Mouse (Mus musculus) embryo, embryonic 11 days (tissue): ENCODE measurements around the gene Pet100.
"Not testable (repeated sequence)": the region's sequence is repeated elsewhere in the genome, so short reads cannot be mapped to it uniquely, and the experiment has no call there.

Experiments used
- DNase-seq: peaks from one replicate; pipeline ENCODE4 v3.0.0-alpha.2; 2015

Pet100 gene

GRCm38 (mm10) chr8:3621199-3621970, at the start of gene Pet100, which contains the start of gene Xab2:
TSS of gene Pet100 (plus strand) at chr8:3621548.
TSS of gene Xab2 (minus strand) at chr8:3621316.
- peak; percentile 98 for DNase-seq

DNA sequence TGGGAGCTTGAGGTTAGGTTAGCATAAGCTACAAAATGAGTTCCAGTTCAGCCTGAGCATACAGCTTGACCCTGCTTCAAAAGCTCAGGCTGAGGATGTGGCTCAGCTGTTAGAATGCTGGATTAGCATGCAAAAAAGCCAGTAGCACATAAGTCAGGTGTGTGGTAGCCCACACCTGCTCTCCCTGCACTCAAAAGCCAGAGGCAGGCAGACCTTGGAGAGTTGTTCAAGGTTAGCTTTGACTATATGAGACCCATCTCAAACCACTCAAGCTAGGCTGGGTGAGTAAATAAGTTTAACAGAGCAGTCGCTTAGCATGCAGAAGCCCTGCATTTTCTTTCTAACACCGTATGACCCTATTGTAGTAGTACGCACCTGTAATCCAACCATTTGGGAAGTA, 46.8 kb upstream of the Pet100 start:
- DNase-seq, result no peak

DNA sequence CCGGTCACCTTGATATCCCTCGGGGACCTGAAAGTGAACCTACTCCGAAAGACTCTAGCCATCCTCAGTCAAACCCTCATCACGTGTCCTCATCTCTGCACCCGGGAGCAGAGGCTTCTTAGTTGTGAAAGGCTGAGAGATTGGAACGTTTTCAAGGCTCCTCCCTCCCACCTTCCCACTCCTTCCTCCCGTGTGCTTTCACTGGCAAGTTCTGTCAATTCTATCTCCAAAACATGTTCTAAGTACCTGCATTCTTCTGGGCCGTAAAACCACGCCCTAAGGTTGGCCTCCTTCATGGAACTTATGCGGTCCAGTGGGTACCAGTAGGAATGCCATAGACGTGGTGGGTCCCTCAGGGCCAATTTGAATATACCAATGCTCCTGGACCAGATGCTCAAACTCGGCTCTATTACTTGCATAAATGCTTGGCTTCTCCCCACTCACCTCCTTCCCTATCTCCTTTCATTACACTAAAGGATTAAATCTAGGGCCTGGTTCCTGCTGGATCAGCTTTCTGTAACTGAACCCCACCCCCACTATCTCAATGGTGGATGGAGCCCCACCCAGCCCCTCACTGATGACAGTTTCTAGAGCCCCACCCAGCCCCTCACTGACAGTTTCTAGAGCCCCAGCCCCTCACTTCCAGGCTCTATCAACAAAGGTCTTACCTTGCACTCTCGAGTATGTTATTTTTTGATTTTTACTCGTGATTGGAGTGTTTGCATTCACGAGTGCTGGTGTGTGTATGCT, 45.0 kb upstream of the Pet100 start:
- no peak for DNase-seq

- no peak for DNase-seq
These were observed 41.7 kb upstream of the Pet100 start for GRCm38 (mm10) chr8:3579390-3580364.

DNA sequence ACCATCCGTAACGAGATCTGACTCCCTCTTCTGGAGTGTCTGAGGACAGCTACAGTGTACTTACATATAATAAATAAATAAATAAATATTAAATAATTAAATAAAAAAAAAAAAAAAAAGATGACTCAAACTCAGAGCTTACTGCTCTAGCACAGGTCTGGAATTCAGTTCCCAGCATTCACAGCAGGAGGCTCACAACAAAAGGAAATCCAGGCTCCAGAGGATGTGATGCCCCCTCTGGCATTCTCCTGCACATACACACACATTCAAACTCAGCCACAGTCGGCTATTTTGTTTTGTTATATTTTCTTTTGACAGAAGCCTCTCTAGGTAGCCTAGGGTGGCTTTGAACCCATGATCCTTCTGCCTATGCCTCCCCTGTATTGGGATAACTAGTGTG, 39.4 kb upstream of the Pet100 start:
- DNase-seq, result not testable (repeated sequence)

GRCm38 (mm10) chr8:3586452-3586851, 34.9 kb upstream of the Pet100 start:
- DNase-seq, result no peak

DNA sequence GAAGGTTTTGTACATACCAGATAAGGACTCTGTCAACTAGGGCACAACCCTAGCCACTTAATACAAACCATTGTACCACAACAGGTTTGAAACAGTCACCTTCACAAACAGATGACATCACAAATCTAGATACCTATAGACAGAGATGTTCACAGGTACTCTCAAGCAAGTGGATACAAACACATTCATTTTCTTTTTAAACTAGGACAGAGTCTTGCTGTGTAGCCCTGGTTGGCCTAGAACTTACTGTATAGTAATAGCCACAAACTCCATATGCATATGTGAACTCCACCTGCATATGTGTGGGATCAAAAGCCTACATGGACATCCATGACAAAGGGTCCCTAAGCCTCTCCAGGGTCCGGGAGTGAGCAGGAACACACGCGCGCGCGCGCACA, 34.4 kb upstream of the Pet100 start, which contains the start of gene Camsap3:
Camsap3 (plus strand) TSS at position 301 of the 398 bp plus-strand sequence.
- DNase-seq, result no peak

GRCm38 (mm10) chr8:3587391-3588257, 33.7 kb upstream of the Pet100 start:
- peak; percentile 81 for DNase-seq

GRCm38 (mm10) chr8:3588258-3588633, 33.1 kb upstream of the Pet100 start:
- DNase-seq, result peak; percentile 38

DNA sequence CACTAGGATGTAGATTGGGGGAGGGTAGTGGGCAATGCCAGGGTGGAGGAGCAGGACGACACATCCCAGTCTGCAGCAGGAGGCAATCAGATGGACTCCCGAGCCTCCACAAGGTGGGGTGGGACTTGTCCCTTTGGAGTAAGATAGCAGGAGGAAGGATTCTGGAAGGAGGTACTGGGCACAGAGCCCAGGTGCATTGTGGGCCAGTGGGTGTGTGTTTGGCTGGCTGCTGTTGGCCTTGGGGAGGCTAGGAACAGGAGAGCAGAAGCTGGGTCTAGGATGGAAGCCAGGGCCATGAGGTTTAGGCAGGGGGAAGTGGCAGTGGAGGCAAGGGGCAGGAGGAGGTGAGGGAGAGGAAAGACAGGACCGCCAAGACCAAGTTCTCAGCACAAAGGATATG, 27.9 kb upstream of the Pet100 start:
- no peak for DNase-seq

GRCm38 (mm10) chr8:3594466-3594865, 26.9 kb upstream of the Pet100 start:
- DNase-seq, result no peak

DNA sequence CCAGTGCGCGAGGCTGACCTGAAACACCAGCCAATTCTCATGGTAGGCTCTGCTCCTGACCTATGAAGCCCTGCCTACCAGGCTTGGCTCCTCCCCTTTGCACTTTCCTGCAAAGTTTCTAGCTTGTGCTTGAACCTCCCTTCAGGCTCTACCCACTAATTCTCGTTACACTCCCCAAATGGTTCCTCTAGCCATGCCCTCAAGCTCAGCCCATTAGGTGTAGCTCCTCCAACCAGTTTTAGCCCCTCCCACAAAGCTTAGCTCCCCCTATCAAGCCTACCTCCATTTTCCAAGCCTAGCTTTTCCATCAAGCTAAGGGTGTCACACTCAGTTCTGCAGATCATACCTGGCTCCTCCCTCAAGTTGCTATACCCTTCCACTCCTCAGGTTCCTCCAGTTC, 23.3 kb upstream of the Pet100 start:
- no peak for DNase-seq

- no peak for DNase-seq
These were observed 22.1 kb upstream of the Pet100 start for GRCm38 (mm10) chr8:3599219-3599618.

DNA sequence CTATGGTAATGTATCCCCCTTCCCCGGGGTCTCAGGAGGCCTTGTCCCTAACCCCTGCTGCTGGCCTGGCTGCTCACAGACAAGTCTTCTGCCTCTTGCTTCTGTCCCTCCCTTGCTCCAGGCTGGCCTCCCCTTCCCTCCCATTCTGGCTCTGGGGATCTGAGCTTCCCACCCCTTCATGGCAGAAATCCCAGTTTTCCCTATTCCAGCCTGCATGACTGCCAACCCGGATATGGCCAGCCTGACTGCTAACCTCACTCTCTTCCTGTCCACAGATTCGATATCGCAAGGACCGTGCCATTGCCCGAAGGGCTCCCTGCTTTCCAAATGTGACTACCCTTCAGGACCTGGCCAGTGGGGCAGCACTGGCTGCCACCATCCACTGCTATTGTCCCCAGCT, 20.9 kb upstream of the Pet100 start:
- no peak for DNase-seq

GRCm38 (mm10) chr8:3603439-3603838, 17.9 kb upstream of the Pet100 start:
- no peak for DNase-seq

GRCm38 (mm10) chr8:3606593-3606992, 14.8 kb upstream of the Pet100 start:
- no peak for DNase-seq

GRCm38 (mm10) chr8:3607822-3608221, 13.5 kb upstream of the Pet100 start:
- no peak for DNase-seq

GRCm38 (mm10) chr8:3609046-3609815, 12.1 kb upstream of the Pet100 start:
- DNase-seq, result no peak

GRCm38 (mm10) chr8:3609816-3610150, 11.6 kb upstream of the Pet100 start:
- no peak for DNase-seq

- no peak for DNase-seq
These were observed 771 bp downstream of the Pet100 start for GRCm38 (mm10) chr8:3622119-3622518.

DNA sequence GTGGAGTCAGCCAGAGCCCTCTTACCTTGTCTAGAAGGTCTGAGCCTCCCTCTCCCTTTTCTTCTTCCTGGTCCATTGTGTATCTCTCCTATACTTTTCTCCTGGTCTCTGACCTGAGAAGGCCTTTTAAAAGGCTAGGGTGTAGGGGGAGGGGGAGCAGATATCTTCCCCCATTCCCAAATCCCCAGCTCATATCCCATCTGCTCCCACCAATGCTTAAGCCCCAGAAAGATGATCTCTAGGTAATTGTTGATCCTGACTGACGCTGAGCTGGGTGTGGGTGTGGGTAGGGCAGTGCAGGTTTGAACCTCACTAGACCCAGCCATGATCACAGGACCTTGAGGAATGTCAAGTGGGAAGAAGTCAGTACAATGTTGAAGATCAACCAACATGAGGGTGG, 4.1 kb downstream of the Pet100 start, which contains the start of gene Pcp2:
Pcp2 (minus strand) TSS at position 101 of the 400 bp plus-strand sequence.
- DNase-seq, result no peak
